Mouse (Mus musculus): Measurements from ENCODE around the gene St6gal1.
A peak's percentile ranks its signal among the peaks of the same experiment; 100 is the strongest.

St6gal1 gene

GRCm38 (mm10) chr16:23223166-23223870 is 1.2 kb upstream of the St6gal1 start:
- no peak for DNase-seq (ENCODE audit: low spot score)

- DNase-seq (ENCODE audit: low spot score): no peak
Observed at GRCm38 (mm10) chr16:23223871-23224469, 570 bp upstream of the St6gal1 start.

- DNase-seq (ENCODE audit: low spot score): no peak
Observed at GRCm38 (mm10) chr16:23225069-23225721, 655 bp downstream of the St6gal1 start.

DNA sequence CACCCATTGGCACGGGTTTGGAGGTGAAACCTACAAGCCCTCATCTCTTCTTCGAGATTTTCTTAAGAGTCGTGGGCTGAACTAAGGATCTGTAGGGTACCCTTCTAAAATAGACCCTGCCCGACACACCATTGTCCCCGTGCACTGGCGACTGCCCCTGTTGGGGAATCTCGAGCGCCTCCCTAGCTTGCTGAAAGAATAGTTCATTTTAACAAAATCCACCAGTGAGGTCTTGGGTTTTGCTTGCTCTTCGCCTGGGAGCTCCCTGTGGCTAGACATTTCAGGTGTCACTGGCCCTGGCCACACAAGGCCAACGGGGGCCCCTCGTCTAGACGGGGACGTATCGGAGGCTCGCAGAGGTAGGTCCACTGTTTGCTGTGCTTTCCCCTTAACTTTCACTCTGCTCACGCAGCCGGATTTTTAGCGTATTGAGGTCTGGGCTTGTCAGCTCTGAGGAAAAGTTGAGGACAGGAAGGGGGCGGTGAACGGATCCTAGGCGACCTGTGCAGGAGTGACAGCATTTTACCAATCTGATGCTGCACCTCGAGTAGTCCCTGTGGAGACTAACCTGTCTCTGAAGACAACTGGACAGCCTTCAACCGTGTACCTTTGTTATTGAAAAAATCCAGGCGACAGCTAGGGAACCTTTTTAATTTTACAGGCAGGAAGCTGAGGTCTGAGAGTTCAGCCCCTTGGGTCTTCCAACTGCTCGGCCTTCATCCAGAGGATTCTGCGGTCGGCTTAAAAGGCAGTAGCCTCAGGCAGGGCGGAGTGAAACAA is 1.5 kb downstream of the St6gal1 start:
- peak; percentile 31 for DNase-seq (ENCODE audit: low spot score)

DNA sequence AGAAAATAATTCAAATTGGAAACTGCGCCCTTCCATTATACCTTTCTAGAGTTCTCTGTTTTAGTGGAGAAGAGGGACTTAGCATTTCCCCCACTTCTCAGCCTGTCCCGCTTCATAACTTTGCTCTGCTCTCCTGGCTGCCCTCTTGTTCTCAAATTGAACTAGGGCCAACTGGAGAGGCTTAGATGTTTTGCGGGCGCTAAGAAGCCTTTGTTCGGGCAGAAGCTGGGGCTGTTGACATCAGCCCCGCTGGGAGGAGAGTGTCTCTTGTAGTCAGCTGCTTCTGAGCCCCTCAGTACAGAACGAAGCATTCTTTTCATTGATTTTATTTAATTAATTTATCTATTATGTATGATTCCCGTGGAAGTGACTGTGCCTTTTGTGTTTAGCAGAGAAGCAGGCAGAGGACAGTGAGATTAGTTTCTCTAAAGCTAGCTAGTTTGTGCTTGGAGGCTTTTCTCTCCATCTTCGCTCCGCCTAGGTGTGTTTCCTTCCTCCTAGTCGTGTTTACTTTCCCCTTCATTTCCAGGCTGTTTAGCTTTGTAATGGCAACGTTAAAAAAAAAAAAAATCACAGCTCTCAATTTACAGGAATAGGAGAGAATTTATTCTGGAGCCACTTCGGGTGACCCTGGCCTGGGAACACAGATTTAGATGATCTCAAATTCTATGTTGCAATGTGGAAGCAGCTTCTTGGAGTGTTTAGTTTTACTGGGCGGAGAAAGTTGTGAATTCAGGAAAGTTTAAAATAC is 2.2 kb downstream of the St6gal1 start:
- DNase-seq (ENCODE audit: low spot score): no peak

GRCm38 (mm10) chr16:23227851-23228250 is 3.3 kb downstream of the St6gal1 start:
- DNase-seq (ENCODE audit: low spot score): no peak

DNA sequence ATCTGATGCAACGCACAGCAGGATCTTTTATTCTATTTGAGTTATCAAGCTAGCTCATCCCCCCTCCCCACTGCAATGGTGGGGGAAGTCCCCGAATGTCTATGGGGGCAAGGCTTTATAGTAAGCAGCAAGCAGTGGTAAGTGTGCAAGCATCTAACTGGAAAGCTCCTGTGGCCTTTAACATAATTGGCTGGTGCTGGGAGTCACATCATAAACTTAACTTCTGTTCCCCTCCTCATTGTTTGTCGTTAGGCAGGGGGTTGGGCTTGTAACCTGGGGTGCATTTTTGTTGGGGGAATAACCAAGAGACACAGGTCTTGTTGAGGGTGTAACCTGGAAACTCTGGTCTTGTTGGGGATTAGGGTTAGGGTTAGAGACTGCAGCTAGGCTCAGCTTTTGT is 3.9 kb downstream of the St6gal1 start:
- DNase-seq (ENCODE audit: low spot score): no peak

DNA sequence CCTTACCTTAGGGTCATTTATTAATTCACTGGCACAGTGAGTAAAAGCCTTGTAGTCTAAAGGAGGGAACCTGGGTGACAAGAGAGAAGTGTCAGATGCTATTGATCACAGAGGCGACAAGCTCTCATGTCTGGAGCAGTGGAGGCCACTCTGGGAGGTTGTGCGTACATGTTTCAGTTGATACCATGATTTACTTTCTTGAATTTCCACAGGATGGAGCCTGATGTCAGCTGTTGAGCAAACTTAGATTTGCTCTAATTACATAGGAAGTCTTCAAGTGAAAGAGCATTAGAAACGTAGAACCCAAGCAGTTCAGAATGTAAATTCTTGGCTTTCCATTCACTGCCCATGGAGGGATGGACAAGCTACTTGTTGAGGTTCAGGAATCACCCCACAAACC is 5.4 kb downstream of the St6gal1 start:
- DNase-seq (ENCODE audit: low spot score): no peak

DNA sequence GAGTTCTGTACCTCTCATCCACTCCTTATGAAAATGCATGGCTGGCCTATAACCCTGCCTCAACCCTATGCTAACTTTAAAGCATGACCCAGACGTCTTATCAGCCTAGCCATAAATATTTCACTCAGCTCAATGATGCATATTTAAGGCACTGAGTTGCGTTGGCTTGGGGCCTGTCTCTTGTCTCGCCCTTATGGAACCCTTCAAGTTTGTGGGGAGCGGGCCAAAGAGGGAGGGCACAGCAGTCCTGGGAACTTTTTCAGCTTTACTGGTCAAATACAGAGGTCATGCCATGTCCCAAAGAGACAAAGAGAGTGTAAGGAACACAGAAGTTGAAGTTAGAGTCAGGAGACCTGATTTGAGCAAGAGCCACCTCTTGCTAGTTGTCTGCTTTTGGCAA is 6.6 kb downstream of the St6gal1 start:
- DNase-seq (ENCODE audit: low spot score): no peak

DNA sequence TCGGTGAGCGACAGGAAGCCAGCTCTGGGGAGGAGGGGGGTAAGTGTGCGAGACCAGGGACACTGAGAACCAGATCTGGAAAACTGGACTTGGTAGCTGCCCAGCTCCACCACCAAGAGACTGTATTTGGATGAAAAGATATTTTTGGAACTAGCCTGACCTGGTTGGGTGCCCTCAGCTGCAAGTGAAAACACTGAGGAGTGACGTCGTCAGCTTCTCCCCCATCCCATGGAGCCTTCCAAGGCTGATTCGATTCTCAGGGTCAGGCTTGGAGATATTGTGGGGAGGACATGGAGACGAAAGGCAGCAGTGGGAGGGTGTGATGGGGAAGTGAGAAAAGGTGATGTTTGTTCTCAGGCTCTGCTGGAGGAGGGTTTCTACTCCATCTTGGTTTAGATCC is 8.2 kb downstream of the St6gal1 start:
- DNase-seq (ENCODE audit: low spot score): no peak

DNA sequence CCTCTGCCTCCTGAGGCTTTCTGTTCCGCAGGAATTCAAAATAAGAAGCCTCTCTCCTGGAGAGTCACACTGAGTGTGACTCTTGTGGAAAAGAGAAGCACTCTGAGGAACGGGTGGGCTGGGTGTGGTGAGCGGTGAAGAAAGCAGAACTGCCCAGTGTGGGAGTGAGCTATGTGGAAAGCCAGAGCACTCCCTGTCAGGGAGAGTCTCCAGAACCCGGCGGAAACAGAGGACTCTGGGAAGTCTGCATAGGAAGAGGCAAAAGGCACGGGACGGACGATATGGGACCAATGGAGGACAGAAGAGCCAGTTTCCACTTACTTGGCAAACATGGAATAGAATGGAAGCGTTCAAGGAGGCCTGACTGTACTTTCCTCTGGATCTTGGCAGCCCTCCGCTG is 9.0 kb downstream of the St6gal1 start:
- DNase-seq (ENCODE audit: low spot score): no peak

DNA sequence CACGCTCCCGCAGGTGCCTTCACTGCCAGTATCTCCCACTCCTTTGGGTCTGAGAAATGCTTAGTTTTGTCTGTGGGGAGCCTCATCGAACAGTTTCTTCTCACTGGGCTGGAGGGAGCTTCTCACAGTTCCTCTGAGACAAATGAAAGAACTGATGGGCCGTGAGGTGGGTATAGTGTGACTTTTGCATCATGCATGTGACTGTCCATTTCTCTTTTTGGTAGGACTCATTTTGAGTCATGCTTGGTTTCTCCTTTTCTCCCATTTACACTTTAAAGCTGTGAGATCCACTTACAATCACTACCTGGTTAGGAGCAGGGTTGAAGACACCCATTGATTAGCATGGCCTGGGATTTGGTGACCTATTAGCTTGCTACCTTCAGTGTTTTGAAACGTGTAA is 10.0 kb downstream of the St6gal1 start:
- no peak for DNase-seq (ENCODE audit: low spot score)

DNA sequence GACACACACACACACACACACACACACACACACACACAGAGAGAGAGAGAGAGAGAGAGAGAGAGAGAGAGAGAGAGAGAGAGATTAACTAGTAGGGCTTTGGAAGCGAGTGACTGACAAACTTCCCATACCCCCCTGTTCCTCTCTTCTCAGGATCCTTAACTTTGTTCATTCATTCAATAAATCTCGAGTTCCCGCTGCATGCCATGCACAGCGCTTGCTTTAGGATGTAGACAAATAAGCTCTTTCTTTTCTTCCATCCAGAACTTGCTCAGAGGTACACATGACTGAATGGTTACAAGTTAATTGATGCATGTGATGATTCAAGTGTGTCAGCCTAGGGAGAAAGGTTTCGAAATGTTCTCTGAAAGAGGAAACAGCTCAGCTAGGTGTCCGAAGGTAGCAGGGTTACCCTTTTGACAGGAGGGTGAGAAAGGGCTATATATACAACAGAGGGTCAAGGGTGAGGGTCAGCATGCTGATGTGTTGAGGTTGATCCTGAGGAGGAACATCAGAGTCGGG is 10.7 kb downstream of the St6gal1 start:
- no peak for DNase-seq (ENCODE audit: low spot score)

- DNase-seq (ENCODE audit: low spot score): no peak
Observed at GRCm38 (mm10) chr16:23239583-23239982, 15.0 kb downstream of the St6gal1 start.

DNA sequence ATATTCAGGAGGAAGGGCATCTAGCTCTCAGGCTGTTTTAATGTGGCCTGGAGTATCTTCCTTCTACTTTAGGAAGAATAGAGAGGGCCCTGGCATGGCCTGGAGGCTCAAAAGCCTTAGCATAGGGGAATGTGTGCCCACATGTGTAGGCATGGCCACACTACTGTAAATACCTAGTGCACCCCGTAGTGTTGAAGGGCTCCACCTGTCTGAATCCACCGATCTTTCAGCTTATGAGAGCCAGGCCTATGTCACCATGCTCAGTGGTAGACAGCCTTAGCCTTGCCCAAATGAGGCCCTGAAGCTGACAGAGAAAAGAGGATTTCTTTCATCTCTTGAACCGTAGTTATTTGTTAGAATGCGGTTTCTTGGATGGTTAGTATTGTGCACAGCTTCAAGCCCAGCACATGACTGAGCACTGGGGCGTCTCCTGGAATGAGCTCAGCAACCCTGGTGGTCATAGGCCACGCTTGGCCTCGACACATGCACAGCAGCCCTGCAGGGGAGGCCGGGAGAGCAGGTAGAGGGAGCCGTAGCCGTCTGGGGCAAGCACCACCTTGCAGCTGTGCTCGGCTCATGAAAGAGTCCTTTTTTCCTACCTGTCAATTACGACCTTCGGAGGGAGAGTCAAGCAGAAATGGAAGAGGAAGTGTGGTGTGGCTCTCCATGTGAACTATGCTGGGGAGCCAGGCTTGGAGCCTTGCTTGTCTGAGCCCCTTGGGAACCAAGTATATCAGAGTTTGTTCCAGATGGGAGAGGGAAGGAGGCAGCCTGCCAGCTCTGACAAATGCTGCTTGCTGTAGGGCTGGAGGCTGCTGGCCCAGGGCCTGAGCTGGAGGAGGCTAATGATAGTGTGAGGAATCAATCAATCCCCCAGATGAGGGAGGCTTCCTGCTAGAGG is 15.8 kb downstream of the St6gal1 start:
- DNase-seq (ENCODE audit: low spot score): peak; percentile 79

DNA sequence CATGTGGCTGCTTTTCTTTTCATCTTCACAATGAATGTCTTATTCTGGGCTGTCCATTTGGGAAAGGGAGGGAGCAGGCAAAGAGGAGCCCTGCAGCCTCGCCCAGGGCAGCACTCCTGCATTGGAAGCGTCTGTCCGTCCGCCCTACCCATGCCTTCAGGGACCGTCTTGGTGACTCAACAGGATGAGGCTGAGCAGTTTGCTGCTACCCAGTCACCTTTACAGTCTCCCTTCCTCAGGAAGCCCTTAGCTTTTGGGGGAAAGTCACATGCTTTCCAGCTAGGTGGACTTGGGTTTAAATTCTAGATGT is 16.4 kb downstream of the St6gal1 start:
- DNase-seq (ENCODE audit: low spot score): peak; percentile 27

GRCm38 (mm10) chr16:23243726-23244425 is 19.3 kb downstream of the St6gal1 start:
- no peak for DNase-seq (ENCODE audit: low spot score)

GRCm38 (mm10) chr16:23244486-23244885 is 19.9 kb downstream of the St6gal1 start:
- no peak for DNase-seq (ENCODE audit: low spot score)

DNA sequence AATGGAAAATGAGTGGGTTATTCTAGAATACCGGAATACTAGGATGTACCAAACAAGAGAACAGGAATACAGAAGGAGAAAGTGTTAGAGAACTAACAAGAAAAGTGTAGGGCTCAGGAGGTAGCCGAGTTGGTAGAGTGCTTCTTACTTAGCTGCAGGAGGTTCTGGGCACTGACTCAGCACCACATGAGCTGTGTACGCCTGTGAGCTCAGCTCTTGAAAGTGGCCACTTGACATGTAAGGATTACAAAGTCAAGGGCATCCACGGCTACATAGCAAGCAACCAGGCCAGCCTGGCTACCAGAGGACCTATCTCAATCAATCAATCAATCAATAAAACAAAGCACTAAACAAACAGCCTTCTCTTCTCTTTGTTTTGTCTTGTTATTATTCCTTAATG is 24.7 kb downstream of the St6gal1 start:
- DNase-seq (ENCODE audit: low spot score): no peak

GRCm38 (mm10) chr16:23249762-23250161 is 25.2 kb downstream of the St6gal1 start:
- no peak for DNase-seq (ENCODE audit: low spot score)

Measured in ovary, postnatal 10 days (tissue).